Mouse (Mus musculus) neural tube, embryonic 13.5 days (tissue): ENCODE results near the gene Zan. TPM values are rescaled to one million over a fixed set of nuclear protein-coding genes. Genes with fewer than 3 reads are reported as not detected.

Experiments used
- ATAC-seq: fragments of 200-750 bp; cut with Nextera tagmentation; 2 replicates; pipeline ENCODE4 v1.8.0; 2017; ENCODE audit warnings: low read depth, mild to moderate bottlenecking, moderate TSS enrichment, moderate library complexity
- H3K27ac ChIP-seq: fragments of 300-500 bp; sonication (generic); replicated peaks from 2 replicates; pipeline ENCODE4 v1.5.1; 2015; ENCODE audit warnings: moderate library complexity, mild to moderate bottlenecking, inconsistent platforms
- H3K27me3 ChIP-seq: fragments of 300-500 bp; sonication (generic); 2 replicates; pipeline ENCODE4 v1.6.1; 2015; ENCODE audit warnings: mild to moderate bottlenecking, inconsistent platforms
- H3K36me3 ChIP-seq: fragments of 300-500 bp; sonication (generic); 2 replicates; pipeline ENCODE4 v1.6.1; 2015; ENCODE audit warnings: mild to moderate bottlenecking, inconsistent platforms
- H3K4me1 ChIP-seq: fragments of 300-500 bp; sonication (generic); replicated peaks from 2 replicates; pipeline ENCODE4 v1.6.1; 2015; ENCODE audit warnings: inconsistent platforms
- H3K4me2 ChIP-seq: fragments of 300-500 bp; sonication (generic); 2 replicates; pipeline ENCODE4 v1.6.1; 2015; ENCODE audit warnings: inconsistent platforms, mild to moderate bottlenecking, moderate library complexity
- H3K4me3 ChIP-seq: fragments of 300-500 bp; sonication (generic); 2 replicates; pipeline ENCODE4 v1.5.1; 2015; ENCODE audit warnings: mild to moderate bottlenecking, inconsistent platforms
- H3K9ac ChIP-seq: fragments of 300-500 bp; sonication (generic); 2 replicates; pipeline ENCODE4 v1.6.1; 2015; ENCODE audit warnings: moderate library complexity, mild to moderate bottlenecking, inconsistent platforms
- H3K9me3 ChIP-seq: fragments of 300-500 bp; sonication (generic); 2 replicates; pipeline ENCODE4 v1.6.1; 2016; ENCODE audit warnings: inconsistent platforms
- WGBS: fragments of 180-500 bp; shearing (Covaris S2); methylation state at CpG from one replicate; pipeline ENCODE4 v1.1.7; 2015; 5-methylcytosine and 5-hydroxymethylcytosine counted together
- polyA plus RNA-seq: library from polyadenylated mRNA; unstranded; fragments of >200 nt; fragmentation: Nextera tagmentation; extraction: Ambion mirVana; gene quantifications from 2 replicates; pipeline ENCODE4 v1.2.1, GENCODE M21; 2015

The Zan gene
- 0.06 and 0.08 TPM in 2 replicates for polyA plus RNA-seq

DNA sequence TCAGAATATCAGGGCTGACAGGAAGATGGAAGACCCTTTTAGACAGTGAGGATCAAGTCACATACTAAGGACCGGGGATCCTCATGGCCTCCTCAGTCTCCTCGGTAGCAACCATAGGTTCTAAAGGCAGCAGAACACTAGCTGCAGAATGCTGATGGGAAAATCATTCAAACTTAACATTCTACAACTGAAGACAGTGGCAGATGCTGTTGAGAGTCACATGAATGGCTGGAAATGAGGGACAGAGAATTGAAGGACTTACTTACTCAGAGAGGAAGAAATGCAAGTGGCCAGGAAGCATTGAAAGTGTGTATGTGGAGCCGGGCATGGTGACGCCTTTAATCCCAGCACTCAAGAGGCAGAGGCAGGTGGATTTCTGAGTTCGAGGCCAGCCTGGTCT is at the start of gene Zan:
Gene Zan, minus strand, starts transcription at position 101 of the 400 bp plus-strand sequence.
- 89% methylated on average over 5 of the region's 5 CpGs for WGBS
- no peak for ATAC-seq

DNA sequence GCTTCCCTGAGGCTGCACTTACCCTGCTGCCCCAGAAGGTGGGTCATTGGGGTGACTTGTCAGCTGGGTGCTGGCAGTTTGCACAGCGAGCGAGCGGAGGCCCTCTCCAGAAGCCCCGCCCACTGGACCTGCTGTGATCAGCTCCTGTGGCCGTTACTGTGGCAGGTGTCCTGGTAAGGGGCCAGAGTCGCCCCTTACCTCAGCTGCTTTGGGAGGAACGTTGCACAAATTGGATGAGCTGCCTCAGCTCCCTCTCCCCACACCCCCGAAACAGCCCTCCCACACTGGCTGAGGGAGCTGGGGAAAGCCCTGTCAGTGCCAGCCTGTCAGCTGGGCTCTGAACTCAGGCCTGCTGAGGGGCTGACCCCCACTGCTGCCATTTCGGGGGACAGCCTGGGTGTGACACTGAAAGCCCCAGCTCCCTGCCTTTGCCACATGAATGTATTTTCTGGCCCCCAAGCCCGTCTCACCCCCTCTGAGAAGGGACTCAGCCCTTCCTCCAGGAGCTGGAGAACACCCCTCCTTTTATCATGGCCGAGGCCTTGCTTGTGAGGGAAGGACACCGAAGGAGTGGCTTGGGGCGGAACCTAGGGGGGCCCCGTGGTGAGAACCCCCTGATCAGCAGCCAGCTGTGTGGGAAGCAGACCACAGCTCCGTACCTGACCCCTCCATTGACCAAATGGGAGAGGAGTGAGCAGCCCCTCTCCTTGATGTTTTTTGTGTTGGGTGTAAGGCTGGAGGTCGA is 49.5 kb upstream of the Zan start:
- no peak overlapping the region for H3K4me3 ChIP-seq
- H3K4me1 ChIP-seq, result peaks cover 47% of the 10 kb centered on the region
- peaks cover 89% of the 10 kb centered on the region for H3K36me3 ChIP-seq
- H3K9ac ChIP-seq, result peak overlapping the region; percentile 38; the same call in 1 of the 2 replicates
- no peak overlapping the region for H3K4me2 ChIP-seq
- ATAC-seq, result no peak
- H3K27ac ChIP-seq, result peak overlapping the region; percentile 68
- no peaks in the 10 kb centered on the region for H3K27me3 ChIP-seq
- 33% methylated on average over 16 of the region's 16 CpGs for WGBS
- H3K9me3 ChIP-seq, result no peaks in the 10 kb centered on the region

More for the DNA sequence above, at the start of gene Zan:
- peaks cover 3% of the 10 kb centered on the region; the same call in 1 of the 2 replicates for H3K4me1 ChIP-seq
- H3K27ac ChIP-seq, result no peak within 1 kb of the TSS
- no peaks in the 10 kb centered on the region for H3K9me3 ChIP-seq
- H3K9ac ChIP-seq, result no peak within 1 kb of the TSS
- no peaks in the 10 kb centered on the region for H3K36me3 ChIP-seq
- H3K4me3 ChIP-seq, result no peak within 1 kb of the TSS
- no peaks in the 10 kb centered on the region for H3K27me3 ChIP-seq
- H3K4me2 ChIP-seq, result no peak within 1 kb of the TSS

DNA sequence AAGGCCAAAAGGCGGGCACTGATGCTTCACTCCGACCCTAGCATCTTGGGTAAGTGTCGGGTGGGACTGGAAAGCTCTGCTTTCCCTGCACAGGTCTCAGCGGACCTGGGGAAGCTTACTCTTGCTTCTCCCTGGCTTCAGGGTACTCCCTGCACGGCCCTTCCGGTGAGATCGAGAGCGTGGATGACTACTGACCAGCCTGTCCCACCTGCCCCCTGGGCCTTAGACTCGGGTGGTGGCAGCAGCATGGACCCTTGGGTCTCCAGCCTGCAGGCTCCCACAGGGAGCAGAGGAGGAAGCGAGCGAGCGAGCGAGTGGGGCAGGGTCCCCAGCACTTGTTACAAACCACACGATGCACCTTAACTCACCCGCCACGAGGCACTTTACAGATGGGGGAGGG is 48.6 kb upstream of the Zan start:
- H3K9ac ChIP-seq, result 0 out of 2 replicates have a peak overlapping the region, but pooled peaks have one; percentile 0
- H3K27me3 ChIP-seq, result no peaks in the 10 kb centered on the region
- no peaks in the 10 kb centered on the region for H3K9me3 ChIP-seq
- peak overlapping the region; percentile 1; the same call in 1 of the 2 replicates for H3K4me3 ChIP-seq
- peaks cover 97% of the 10 kb centered on the region for H3K36me3 ChIP-seq
- peaks cover 46% of the 10 kb centered on the region for H3K4me1 ChIP-seq
- no peak for ATAC-seq
- no peak overlapping the region for H3K4me2 ChIP-seq
- 71% methylated on average over 16 of the region's 16 CpGs for WGBS
- H3K27ac ChIP-seq, result 0 out of 2 replicates have a peak overlapping the region, but pooled peaks have one; percentile 14

DNA sequence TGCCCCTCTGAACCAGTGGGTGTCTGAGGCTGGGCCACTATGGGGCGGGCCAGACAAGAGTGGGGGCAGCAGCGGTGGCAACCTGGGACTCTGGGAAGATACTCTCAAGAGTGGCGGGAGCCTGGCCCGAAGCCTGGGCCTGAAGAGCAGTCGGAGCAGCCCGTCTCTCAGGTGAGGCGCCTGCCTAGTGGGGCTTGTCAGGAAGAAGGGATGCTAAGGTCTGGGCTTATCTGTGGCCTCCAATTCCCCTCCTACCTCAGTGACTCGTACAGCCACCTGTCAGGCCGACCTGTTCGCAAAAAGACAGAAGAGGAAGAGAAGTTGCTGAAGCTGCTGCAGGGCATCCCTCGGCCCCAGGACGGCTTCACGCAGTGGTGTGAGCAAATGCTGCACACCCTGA is 47.8 kb upstream of the Zan start:
- H3K4me1 ChIP-seq, result peaks cover 38% of the 10 kb centered on the region
- 91% methylated on average over 13 of the region's 13 CpGs for WGBS
- H3K27me3 ChIP-seq, result no peaks in the 10 kb centered on the region
- H3K4me2 ChIP-seq, result no peak overlapping the region
- no peak overlapping the region for H3K4me3 ChIP-seq
- no peak for ATAC-seq
- H3K36me3 ChIP-seq, result peaks cover 100% of the 10 kb centered on the region
- H3K9me3 ChIP-seq, result no peaks in the 10 kb centered on the region
- no peak overlapping the region for H3K27ac ChIP-seq
- no peak overlapping the region for H3K9ac ChIP-seq

DNA sequence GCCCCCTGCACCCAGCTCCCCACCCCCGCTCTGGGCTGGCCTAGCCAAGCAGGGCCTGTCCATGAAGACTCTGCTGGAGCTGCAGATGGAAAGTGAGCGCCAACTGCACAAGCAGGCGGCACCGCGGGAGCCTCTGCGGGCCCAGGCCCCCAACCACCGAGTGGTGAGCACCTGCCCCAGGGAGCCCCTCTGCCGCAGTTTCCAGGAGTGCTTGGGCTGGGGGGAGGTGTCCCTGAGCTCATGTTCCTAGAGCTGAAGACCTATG is 47.3 kb upstream of the Zan start:
- no peak overlapping the region for H3K4me2 ChIP-seq
- no peak overlapping the region for H3K27ac ChIP-seq
- no peak overlapping the region for H3K4me3 ChIP-seq
- 87% methylated on average over 8 of the region's 8 CpGs for WGBS
- peaks cover 100% of the 10 kb centered on the region for H3K36me3 ChIP-seq
- no peaks in the 10 kb centered on the region for H3K27me3 ChIP-seq
- no peaks in the 10 kb centered on the region for H3K9me3 ChIP-seq
- H3K4me1 ChIP-seq, result peaks cover 33% of the 10 kb centered on the region
- H3K9ac ChIP-seq, result no peak overlapping the region
- ATAC-seq, result no peak

- 80% methylated on average over 25 of the region's 25 CpGs for WGBS
- H3K27me3 ChIP-seq, result no peaks in the 10 kb centered on the region
- H3K36me3 ChIP-seq, result peaks cover 100% of the 10 kb centered on the region
- no peaks in the 10 kb centered on the region for H3K9me3 ChIP-seq
- peaks cover 29% of the 10 kb centered on the region for H3K4me1 ChIP-seq
- no peak overlapping the region for H3K9ac ChIP-seq
- 0 out of 2 replicates have a peak overlapping the region, but pooled peaks have one; percentile 13 for H3K27ac ChIP-seq
- H3K4me3 ChIP-seq, result no peak overlapping the region
- no peak overlapping the region for H3K4me2 ChIP-seq
- no peak for ATAC-seq
Observed at GRCm38 (mm10) chr5:137523396-137524250, 46.8 kb upstream of the Zan start.

DNA sequence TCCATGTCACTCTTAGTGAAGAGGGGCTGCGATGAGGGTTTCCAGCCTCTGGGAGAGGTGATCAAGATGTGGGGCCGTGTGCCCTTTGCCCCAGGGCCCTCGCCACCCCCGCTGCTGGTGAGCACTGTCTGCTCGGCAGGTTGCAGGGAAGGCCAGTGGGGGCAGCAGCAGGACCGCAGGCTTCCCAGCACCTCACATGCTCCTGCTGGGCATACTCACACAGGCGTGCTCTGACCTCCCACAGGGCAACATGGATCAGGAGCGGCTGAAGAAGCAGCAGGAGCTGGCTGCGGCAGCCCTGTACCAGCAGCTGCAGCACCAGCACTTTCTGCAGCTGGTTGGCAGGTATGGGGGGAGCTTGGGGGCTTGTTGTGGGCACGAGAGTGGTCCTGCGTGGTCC is 45.8 kb upstream of the Zan start:
- no peak overlapping the region for H3K27ac ChIP-seq
- no peak overlapping the region for H3K4me3 ChIP-seq
- H3K4me2 ChIP-seq, result no peak overlapping the region
- peaks cover 98% of the 10 kb centered on the region for H3K36me3 ChIP-seq
- H3K27me3 ChIP-seq, result no peaks in the 10 kb centered on the region
- H3K9me3 ChIP-seq, result no peaks in the 10 kb centered on the region
- WGBS, result 71% methylated on average over 11 of the region's 11 CpGs
- no peak for ATAC-seq
- peaks cover 19% of the 10 kb centered on the region for H3K4me1 ChIP-seq
- no peak overlapping the region for H3K9ac ChIP-seq

- Histone ChIP-seq H3K36me3 (peaks cover 94% of the 10 kb centered on the region), H3K9me3 (no peaks in the 10 kb centered on the region), H3K27ac (no peak overlapping the region), H3K4me1 (peaks cover 19% of the 10 kb centered on the region), H3K4me3 (no peak overlapping the region), H3K4me2 (no peak overlapping the region), H3K9ac (no peak overlapping the region), H3K27me3 (no peaks in the 10 kb centered on the region)
- ATAC-seq, result no peak
- 80% methylated on average over 9 of the region's 9 CpGs for WGBS
Observed at GRCm38 (mm10) chr5:137521861-137522260, 45.0 kb upstream of the Zan start.

DNA sequence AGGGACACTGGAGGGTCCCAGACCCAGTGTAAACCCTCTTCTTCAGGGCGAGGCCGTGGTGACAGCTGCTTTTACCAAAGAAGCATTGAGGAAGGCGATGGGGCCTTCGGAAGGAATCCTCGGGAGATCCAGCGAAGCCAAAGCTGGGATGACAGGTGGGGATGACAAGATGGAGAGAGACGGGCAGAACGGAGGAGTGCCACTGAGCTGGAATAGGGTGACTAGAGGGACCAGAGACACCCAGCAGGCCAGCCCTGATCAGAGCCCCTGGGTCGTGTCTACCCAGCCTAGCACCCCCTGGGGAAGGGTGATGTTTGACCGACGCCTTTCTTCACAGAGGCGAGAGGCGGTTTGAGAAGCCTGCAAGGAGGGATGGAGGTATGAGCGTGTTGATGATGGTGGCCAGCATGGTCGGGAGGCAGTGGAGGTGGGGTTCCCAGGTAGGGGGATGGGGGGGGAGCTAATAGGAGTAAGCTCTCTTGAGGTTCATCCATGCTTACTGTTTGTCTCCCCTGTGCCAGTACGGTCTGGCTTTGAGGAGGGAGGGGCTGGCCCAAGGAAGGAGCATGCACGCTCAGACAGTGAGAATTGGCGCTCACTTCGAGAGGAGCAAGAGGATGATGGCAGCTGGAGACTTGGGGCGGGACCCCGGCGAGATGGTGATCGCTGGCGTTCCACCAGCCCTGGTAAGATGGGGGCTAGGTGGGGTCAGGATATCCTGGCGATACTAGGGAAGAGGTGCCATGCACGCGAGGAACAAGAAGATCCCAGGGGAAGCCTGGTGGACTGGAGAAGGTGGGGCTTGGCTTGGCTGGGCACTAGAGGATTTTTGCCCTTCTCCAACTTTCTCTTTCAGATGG is 43.1 kb upstream of the Zan start:
- Histone ChIP-seq H3K9ac (no peak overlapping the region), H3K4me3 (no peak overlapping the region), H3K27me3 (no peaks in the 10 kb centered on the region), H3K9me3 (no peaks in the 10 kb centered on the region), H3K27ac (no peak overlapping the region), H3K4me1 (peaks cover 20% of the 10 kb centered on the region), H3K4me2 (no peak overlapping the region), H3K36me3 (peaks cover 74% of the 10 kb centered on the region)
- WGBS, result 92% methylated on average over 27 of the region's 27 CpGs
- ATAC-seq, result no peak

GRCm38 (mm10) chr5:137518436-137518835 is 41.6 kb upstream of the Zan start, which contains the start of gene Gigyf1:
Gene Gigyf1 (plus strand): TSS chr5:137518548.
- H3K27me3 ChIP-seq, result no peaks in the 10 kb centered on the region
- peaks cover 67% of the 10 kb centered on the region for H3K36me3 ChIP-seq
- H3K9me3 ChIP-seq, result no peaks in the 10 kb centered on the region
- no peak within 1 kb of the TSS for H3K4me3 ChIP-seq
- no peak within 1 kb of the TSS for H3K27ac ChIP-seq
- no peak within 1 kb of the TSS for H3K4me2 ChIP-seq
- H3K4me1 ChIP-seq, result peaks cover 34% of the 10 kb centered on the region
- no peak within 1 kb of the TSS for H3K9ac ChIP-seq
- ATAC-seq, result no peak
- 73% methylated on average over 5 of the region's 5 CpGs for WGBS

GRCm38 (mm10) chr5:137514811-137515210 is 37.9 kb upstream of the Zan start:
- Histone ChIP-seq H3K4me1 (peaks cover 60% of the 10 kb centered on the region), H3K27ac (no peak overlapping the region), H3K4me2 (no peak overlapping the region), H3K4me3 (no peak overlapping the region), H3K9ac (peak overlapping the region; percentile 100; the same call in 1 of the 2 replicates), H3K36me3 (peaks cover 30% of the 10 kb centered on the region), H3K9me3 (no peaks in the 10 kb centered on the region), H3K27me3 (no peaks in the 10 kb centered on the region)
- ATAC-seq, result no peak
- 98% methylated on average over 3 of the region's 3 CpGs for WGBS
